ENCODE assay signal across 19 mouse cellular contexts in genomic region chr15:77216704-77217103, GRCm38 (mm10).
A peak's percentile ranks its signal among the peaks of the same experiment; 100 is the strongest.
DNase-seq lines count a peak whose midpoint lies in the region; ATAC-seq and TF ChIP-seq lines count a peak whose summit lies in the region.
"Had no signal": no experiment of that assay in that cellular context is flagged by ENCODE, and none has a peak within 500 bp of the region (broad histone marks: within the 10 kb centered on the region; RNA-seq: fewer than 3 reads in every experiment).

No protein-coding gene starts in this region.

- intact Hi-C loops in gastrocnemius, adult 2 months (cut with DNase I) = no loop called here
- intact Hi-C loops in heart, postnatal 14 days (cut with DNase I) = loop anchor here (5.0 kb wide), 5 partner anchors 64 to 239 kb away; no protein-coding TSS in a partner anchor

- TF ChIP-seq CTCF in gastrocnemius, adult 2 months (IDR thresholded peaks at IDR 0.05) = no peak

- H3K4me1 ChIP-seq in heart, embryonic 16.5 days (ENCODE audit: control insufficient read depth, insufficient read depth, low read length) = peaks cover 69% of the 10 kb centered on the region
- H3K4me1 ChIP-seq in embryonic facial prominence, embryonic 10.5 days = peaks cover 85% of the 10 kb centered on the region
- H3K4me1 ChIP-seq in limb, embryonic 13.5 days = peaks cover 80% of the 10 kb centered on the region

- H3K4me3 ChIP-seq in gastrocnemius, adult 2 months = no peak overlapping the region
- H3K4me3 ChIP-seq in heart, embryonic 16.5 days (ENCODE audit: low read length) = no peak overlapping the region
- H3K4me3 ChIP-seq in embryonic facial prominence, embryonic 10.5 days = no peak overlapping the region
- no peak overlapping the region for H3K4me3 ChIP-seq in limb, embryonic 13.5 days
- H3K4me3 ChIP-seq: neural tube, embryonic 13.5 days; stomach, embryonic 15.5 days had no signal

- no peak overlapping the region for H3K4me2 ChIP-seq in heart, embryonic 16.5 days (ENCODE audit: low read depth, low read length)
- H3K4me2 ChIP-seq in limb, embryonic 13.5 days (replicated peaks) = no peak overlapping the region
- H3K4me2 ChIP-seq: neural tube, embryonic 13.5 days; stomach, embryonic 15.5 days had no signal

- 45% methylated on average over 6 of the region's 6 CpGs for WGBS in heart, embryonic 16.5 days
- WGBS in embryonic facial prominence, embryonic 10.5 days = 76% methylated on average over 6 of the region's 6 CpGs
- 71% methylated on average over 6 of the region's 6 CpGs for whole genome bisulfite sequencing in limb, embryonic 13.5 days

- H3K36me3 ChIP-seq in heart, embryonic 16.5 days (ENCODE audit: control insufficient read depth, insufficient read depth) = no peaks in the 10 kb centered on the region
- H3K36me3 ChIP-seq in embryonic facial prominence, embryonic 10.5 days (replicated peaks) = no peaks in the 10 kb centered on the region
- H3K36me3 ChIP-seq in limb, embryonic 13.5 days = no peaks in the 10 kb centered on the region
- H3K36me3 ChIP-seq: G1E; neural tube, embryonic 13.5 days; stomach, embryonic 15.5 days had no signal

- H3K27me3 ChIP-seq in heart, embryonic 16.5 days (ENCODE audit: control insufficient read depth, insufficient read depth, low read length) = no peaks in the 10 kb centered on the region
- H3K27me3 ChIP-seq in embryonic facial prominence, embryonic 10.5 days (replicated peaks; ENCODE audit: low read depth, poor library complexity, severe bottlenecking) = no peaks in the 10 kb centered on the region
- no peaks in the 10 kb centered on the region for H3K27me3 ChIP-seq in limb, embryonic 13.5 days
- H3K27me3 ChIP-seq: neural tube, embryonic 13.5 days; stomach, embryonic 15.5 days had no signal

- H3K9ac ChIP-seq in heart, embryonic 16.5 days (ENCODE audit: low read length) = no peak overlapping the region
- no peak overlapping the region for H3K9ac ChIP-seq in limb, embryonic 13.5 days
- H3K9ac ChIP-seq: neural tube, embryonic 13.5 days; stomach, embryonic 15.5 days had no signal

- ATAC-seq in heart, embryonic 16.5 days (replicated peaks; ENCODE audit: extremely low read depth, insufficient read depth, low FRiP score) = no peak
- no peak for ATAC-seq in limb, embryonic 13.5 days (ENCODE audit: low FRiP score, low read depth)
- no peak for ATAC-seq in granulocyte monocyte progenitor cell, adult 5-6 weeks (replicated peaks; ENCODE audit: poor library complexity, severe bottlenecking)
- no peak for ATAC-seq in megakaryocyte-erythroid progenitor cell, adult 5-6 weeks (replicated peaks; ENCODE audit: low FRiP score, low TSS enrichment, poor library complexity, severe bottlenecking)
- ATAC-seq: CD4-positive, CD25-positive, alpha-beta regulatory T cell, adult 4 months; forebrain, embryonic 16.5 days; inflammation-experienced regulatory T-cells, adult 6 months had no signal

- no peaks in the 10 kb centered on the region for H3K9me3 ChIP-seq in heart, embryonic 16.5 days (replicated peaks; ENCODE audit: control insufficient read depth, low read length)
- H3K9me3 ChIP-seq in embryonic facial prominence, embryonic 10.5 days = no peaks in the 10 kb centered on the region
- no peaks in the 10 kb centered on the region for H3K9me3 ChIP-seq in limb, embryonic 13.5 days
- H3K9me3 ChIP-seq: G1E; neural tube, embryonic 13.5 days; stomach, embryonic 15.5 days had no signal

- H3K27ac ChIP-seq in gastrocnemius, adult 2 months = peak overlapping the region; percentile 95; the same call in 1 of the 2 replicates
- peak overlapping the region; percentile 12 for H3K27ac ChIP-seq in heart, embryonic 16.5 days (ENCODE audit: low read length)
- peak overlapping the region; percentile 81; the same call in 1 of the 2 replicates for H3K27ac ChIP-seq in embryonic facial prominence, embryonic 10.5 days (replicated peaks)
- H3K27ac ChIP-seq in limb, embryonic 13.5 days = peak overlapping the region; percentile 88; the same call in 1 of the 2 replicates
- H3K27ac ChIP-seq: neural tube, embryonic 13.5 days had no signal

- DNase-seq in gastrocnemius, adult 2 months = no peak
- no peak for DNase-seq in gastrocnemius, postnatal 25 days
- DNase-seq in heart, postnatal 14 days = no peak
- no peak for DNase-seq in embryonic facial prominence, embryonic 10.5 days (ENCODE audit: low spot score)
- DNase-seq: adrenal gland, postnatal 36 days; cerebellum, adult 2 months; lung, postnatal 14 days; right cerebral cortex, postnatal 14 days; thymus, postnatal 14 days had no signal

Comparison
In these comparisons a context has a peak if more than half of its experiments do, and no peak if none do; other contexts are left out.
1. H3K27ac ChIP-seq: peak in every context shown above with its lines; median percentile 95 in gastrocnemius, adult 2 months; 88 in limb, embryonic 13.5 days; 81 in embryonic facial prominence, embryonic 10.5 days; 12 in heart, embryonic 16.5 days.